Mouse (Mus musculus) liver, adult 2 months (tissue): ENCODE data around the gene Selenom. TPM values are rescaled to one million over a fixed set of nuclear protein-coding genes. Genes with fewer than 3 reads are reported as not detected.

ENCODE experiments used
- DNase-seq: peaks from one replicate; pipeline ENCODE4 v3.0.0-alpha.2; 2011; ENCODE audit warnings: low read depth, low spot score; ENCODE audit errors: extremely low read depth
- H3K27ac ChIP-seq: fragments of 200-500 bp; replicated peaks from 2 replicates; pipeline ENCODE4 v1.5.1; 2012; ENCODE audit warnings: low read depth, mild to moderate bottlenecking, control low read depth, inconsistent platforms, low read length; ENCODE audit not compliant: insufficient read depth
- H3K27me3 ChIP-seq: fragments of 200-500 bp; 2 replicates; pipeline ENCODE4 v1.6.1; 2012; ENCODE audit warnings: mild to moderate bottlenecking, moderate library complexity, low read length, inconsistent platforms; ENCODE audit not compliant: control insufficient read depth, insufficient read depth
- H3K36me3 ChIP-seq: fragments of 200-500 bp; 2 replicates; pipeline ENCODE4 v1.6.1; 2012; ENCODE audit warnings: low read length, inconsistent platforms; ENCODE audit not compliant: control insufficient read depth, insufficient read depth
- H3K4me1 ChIP-seq: fragments of 200-500 bp; 2 replicates; pipeline ENCODE4 v1.6.1; 2011; ENCODE audit warnings: low read length; ENCODE audit not compliant: control insufficient read depth, insufficient read depth
- H3K4me3 ChIP-seq: fragments of 200-500 bp; 2 replicates; pipeline ENCODE4 v1.5.1; 2011; ENCODE audit warnings: low read depth, mild to moderate bottlenecking, control low read depth, low read length, moderate library complexity; ENCODE audit not compliant: insufficient read depth
- H3K79me2 ChIP-seq: fragments of 200-500 bp; 2 replicates; pipeline ENCODE4 v1.6.1; 2012; ENCODE audit warnings: inconsistent platforms, mild to moderate bottlenecking, low read length, moderate library complexity; ENCODE audit not compliant: control insufficient read depth, insufficient read depth
- H3K9ac ChIP-seq: fragments of 200-500 bp; 2 replicates; pipeline ENCODE4 v1.6.1; 2012; ENCODE audit warnings: low read depth, mild to moderate bottlenecking, control low read depth, inconsistent platforms, low read length
- CTCF ChIP-seq: fragments of 200-500 bp; IDR thresholded peaks from 2 replicates; pipeline ENCODE4 v1.5.1; 2011; ENCODE audit warnings: low read depth, low read length, control low read depth
- POLR2A ChIP-seq: fragments of 200-500 bp; IDR thresholded peaks from 2 replicates; pipeline ENCODE4 v1.6.1; 2011; ENCODE audit warnings: low read length, control low read depth; ENCODE audit not compliant: insufficient read depth; ENCODE audit errors: extremely low read depth
- WGBS: fragments of 180-500 bp; shearing (Covaris S2); methylation state at CpG from one replicate; pipeline ENCODE4 v1.1.7; 2018; 5-methylcytosine and 5-hydroxymethylcytosine counted together
- polyA plus RNA-seq: library from polyadenylated mRNA; depleted of rRNA; stranded (reverse); fragments of >200 nt; gene quantifications from 2 replicates; pipeline ENCODE4 v1.2.3, GENCODE M21; 2012
- total RNA-seq: library from RNA; depleted of rRNA; stranded (reverse); fragments of >200 nt; gene quantifications from 2 replicates; pipeline ENCODE4 v1.2.3, GENCODE M21; 2014

The Selenom gene
- total and polyA plus RNA-seq, 2 experiments = 2.6 to 6.3 TPM

DNA sequence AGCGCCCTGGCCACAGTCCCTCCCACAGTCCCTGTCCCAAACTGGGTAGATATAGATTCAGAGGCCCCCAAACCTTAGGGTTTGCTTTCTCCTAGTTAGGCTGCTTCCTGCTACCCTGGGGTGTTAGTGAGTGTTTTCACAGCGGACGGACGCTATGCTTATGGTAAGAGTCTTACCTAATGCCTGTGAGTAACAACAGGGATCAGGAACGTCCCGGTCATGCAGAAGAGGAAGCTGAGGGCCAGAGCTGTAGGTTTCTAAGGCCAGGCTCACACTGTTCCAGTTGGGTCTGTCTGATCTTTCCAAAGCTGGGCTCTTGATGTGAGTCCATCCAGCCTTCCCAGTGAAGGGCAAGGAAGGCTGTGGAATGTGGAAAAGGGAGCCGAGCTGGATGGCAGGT lies 28.1 kb upstream of the Selenom start:
- H3K27me3 ChIP-seq = no peaks in the 10 kb centered on the region
- H3K4me3 ChIP-seq = no peak overlapping the region
- TF ChIP-seq CTCF (no peak), POLR2A (no peak)
- 77% methylated on average over 7 of the region's 7 CpGs for WGBS
- H3K79me2 ChIP-seq = no peaks in the 10 kb centered on the region
- H3K36me3 ChIP-seq = no peaks in the 10 kb centered on the region
- no peaks in the 10 kb centered on the region for H3K4me1 ChIP-seq
- no peak overlapping the region for H3K9ac ChIP-seq
- DNase-seq = no peak
- H3K27ac ChIP-seq = no peak overlapping the region

DNA sequence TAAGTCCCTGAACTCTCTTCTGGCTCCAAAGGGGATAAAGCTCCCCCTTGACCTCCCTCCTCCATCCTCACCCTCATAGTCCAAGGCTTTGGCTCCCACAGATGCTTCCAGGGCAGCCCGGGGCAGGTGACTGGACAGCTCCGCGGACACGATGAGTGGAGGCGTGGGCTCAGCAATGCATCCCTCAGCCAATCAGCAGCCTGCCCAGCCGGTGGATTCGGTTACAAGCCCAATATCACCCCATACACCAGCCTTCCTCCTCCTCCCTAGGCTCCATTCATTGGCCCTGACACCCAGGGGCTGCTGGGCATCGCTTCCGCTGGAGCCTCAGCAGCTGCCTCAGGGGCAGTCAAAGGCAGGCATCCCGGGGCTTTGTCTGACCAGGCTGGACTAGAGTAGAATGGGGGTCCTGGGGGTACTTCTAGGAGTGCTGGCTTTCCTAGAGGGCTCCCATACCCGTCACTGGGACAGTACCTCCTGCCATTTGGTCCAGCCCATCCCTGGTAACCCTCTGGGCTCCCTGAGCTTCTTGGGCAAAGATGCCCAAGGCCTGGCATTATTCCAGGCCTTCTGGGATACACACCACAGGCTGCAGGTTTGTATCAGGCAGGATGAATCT lies 26.4 kb upstream of the Selenom start, which contains the start of gene Pla2g3:
Gene Pla2g3, plus strand, starts transcription at position 333 of the 619 bp plus-strand sequence.
- DNase-seq = no peak
- no peaks in the 10 kb centered on the region for H3K4me1 ChIP-seq
- WGBS = 37% methylated on average over 11 of the region's 11 CpGs
- H3K79me2 ChIP-seq = no peaks in the 10 kb centered on the region
- no peaks in the 10 kb centered on the region for H3K36me3 ChIP-seq
- H3K9ac ChIP-seq = no peak within 1 kb of the TSS
- no peak within 1 kb of the TSS for H3K4me3 ChIP-seq
- TF ChIP-seq POLR2A (no peak), CTCF (no peak)
- no peak within 1 kb of the TSS for H3K27ac ChIP-seq
- no peaks in the 10 kb centered on the region for H3K27me3 ChIP-seq

DNA sequence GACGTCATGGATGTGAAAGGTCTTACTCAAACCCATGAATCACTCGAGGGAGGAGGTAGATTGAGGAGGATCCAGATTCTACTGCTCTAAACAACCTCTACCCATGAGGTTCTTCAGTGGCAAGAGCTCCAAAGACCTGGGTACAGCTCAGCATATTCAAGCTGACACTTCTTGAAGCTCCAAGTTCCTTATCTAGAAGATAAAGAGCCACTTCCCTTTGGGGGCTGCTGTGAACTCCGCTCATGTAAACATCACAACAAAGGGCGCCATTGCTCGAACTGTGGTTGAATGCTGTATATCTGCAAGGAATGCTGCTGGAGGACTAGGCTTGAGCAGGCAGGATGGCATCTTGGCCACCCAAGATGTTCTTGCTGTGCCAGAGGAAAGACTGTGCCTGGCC lies 25.4 kb upstream of the Selenom start:
- Histone ChIP-seq H3K27me3 (no peaks in the 10 kb centered on the region), H3K4me1 (no peaks in the 10 kb centered on the region), H3K4me3 (no peak overlapping the region), H3K36me3 (no peaks in the 10 kb centered on the region), H3K9ac (no peak overlapping the region), H3K79me2 (no peaks in the 10 kb centered on the region), H3K27ac (no peak overlapping the region)
- 69% methylated on average over 5 of the region's 5 CpGs for WGBS
- TF ChIP-seq CTCF = no peak
- no peak for TF ChIP-seq POLR2A
- no peak for DNase-seq

DNA sequence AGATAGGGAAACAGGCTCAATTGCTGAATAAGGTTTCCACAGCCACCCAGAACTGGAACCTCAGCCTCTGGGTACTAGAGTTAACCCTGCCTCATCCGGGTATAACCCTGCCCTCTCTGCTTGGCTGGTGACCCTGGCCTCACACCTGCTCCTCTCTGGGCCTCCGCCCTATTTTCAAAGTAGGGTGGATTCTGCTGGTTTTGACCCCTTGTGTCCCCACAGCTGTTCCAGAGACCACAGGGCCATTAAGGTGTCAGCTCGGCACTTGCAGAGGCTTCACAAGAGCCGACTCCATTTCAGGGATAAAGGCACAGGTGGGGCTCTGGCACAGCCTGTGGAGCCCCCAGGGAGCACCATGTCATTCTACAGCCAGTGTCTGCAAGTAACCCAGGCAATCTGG lies 21.7 kb upstream of the Selenom start:
- H3K27me3 ChIP-seq = no peaks in the 10 kb centered on the region
- WGBS = 74% methylated on average over 4 of the region's 4 CpGs
- H3K9ac ChIP-seq = no peak overlapping the region
- no peak for DNase-seq
- H3K4me1 ChIP-seq = no peaks in the 10 kb centered on the region
- no peaks in the 10 kb centered on the region for H3K36me3 ChIP-seq
- H3K79me2 ChIP-seq = no peaks in the 10 kb centered on the region
- no peak overlapping the region for H3K4me3 ChIP-seq
- TF ChIP-seq CTCF (no peak), POLR2A (no peak)
- no peak overlapping the region for H3K27ac ChIP-seq

GRCm38 (mm10) chr11:3494857-3495256 lies 19.6 kb upstream of the Selenom start:
- H3K9ac ChIP-seq = no peak overlapping the region
- no peaks in the 10 kb centered on the region for H3K4me1 ChIP-seq
- H3K79me2 ChIP-seq = no peaks in the 10 kb centered on the region
- TF ChIP-seq CTCF (no peak), POLR2A (no peak)
- no peak overlapping the region for H3K27ac ChIP-seq
- WGBS = 87% methylated on average over 17 of the region's 17 CpGs
- H3K4me3 ChIP-seq = no peak overlapping the region
- DNase-seq = no peak
- H3K27me3 ChIP-seq = no peaks in the 10 kb centered on the region
- no peaks in the 10 kb centered on the region for H3K36me3 ChIP-seq

GRCm38 (mm10) chr11:3495496-3495895 lies 19.0 kb upstream of the Selenom start:
- 83% methylated on average over 14 of the region's 14 CpGs for WGBS
- Histone ChIP-seq H3K36me3 (no peaks in the 10 kb centered on the region), H3K9ac (no peak overlapping the region), H3K27me3 (no peaks in the 10 kb centered on the region), H3K4me1 (no peaks in the 10 kb centered on the region), H3K27ac (no peak overlapping the region), H3K4me3 (no peak overlapping the region), H3K79me2 (no peaks in the 10 kb centered on the region)
- DNase-seq = no peak
- TF ChIP-seq CTCF (no peak), POLR2A (no peak)
